Mouse (Mus musculus) limb, embryonic 14.5 days (tissue): ENCODE results near the gene Ciz1. TPM values are rescaled to one million over a fixed set of nuclear protein-coding genes. Genes with fewer than 3 reads are reported as not detected.

Experiments
- ATAC-seq: fragments of 200-750 bp; cut with Nextera tagmentation; 2 replicates; pipeline ENCODE4 v1.8.0; 2017; ENCODE audit warnings: low read depth, moderate number of reproducible peaks, moderate TSS enrichment; ENCODE audit not compliant: low FRiP score
- DNase-seq: peaks from one replicate; pipeline ENCODE4 v3.0.0-alpha.2; 2015; ENCODE audit warnings: low spot score
- H3K27ac ChIP-seq: fragments of 300-500 bp; sonication (generic); replicated peaks from 2 replicates; pipeline ENCODE4 v1.5.1; 2014; ENCODE audit warnings: low read depth, mild to moderate bottlenecking, low read length, moderate library complexity, mixed read lengths
- H3K27me3 ChIP-seq: fragments of 300-500 bp; sonication (generic); 2 replicates; pipeline ENCODE4 v1.6.1; 2014; ENCODE audit warnings: low read length, mixed read lengths; ENCODE audit not compliant: control insufficient read depth, insufficient read depth
- H3K36me3 ChIP-seq: fragments of 300-500 bp; sonication (generic); 2 replicates; pipeline ENCODE4 v1.6.1; 2014; ENCODE audit warnings: mild to moderate bottlenecking, low read length, moderate library complexity, mixed read lengths; ENCODE audit not compliant: control insufficient read depth, insufficient read depth
- H3K4me1 ChIP-seq: fragments of 300-500 bp; sonication (generic); 2 replicates; pipeline ENCODE4 v1.6.1; 2014; ENCODE audit warnings: antibody characterized with exemption, low read length, mixed read lengths; ENCODE audit not compliant: control insufficient read depth, insufficient read depth
- H3K4me2 ChIP-seq: fragments of 300-500 bp; sonication (generic); replicated peaks from 2 replicates; pipeline ENCODE4 v1.6.1; 2014; ENCODE audit warnings: low read depth, mild to moderate bottlenecking, low read length, moderate library complexity; ENCODE audit not compliant: severe bottlenecking
- H3K4me3 ChIP-seq: fragments of 300-500 bp; sonication (generic); replicated peaks from 2 replicates; pipeline ENCODE4 v1.5.1; 2014; ENCODE audit warnings: low read length
- H3K9ac ChIP-seq: fragments of 300-500 bp; sonication (generic); 2 replicates; pipeline ENCODE4 v1.6.1; 2014; ENCODE audit warnings: mild to moderate bottlenecking, low read depth, low read length, moderate library complexity; ENCODE audit not compliant: severe bottlenecking
- H3K9me3 ChIP-seq: fragments of 300-500 bp; sonication (generic); 2 replicates; pipeline ENCODE4 v1.6.1; 2016; ENCODE audit warnings: low read length; ENCODE audit not compliant: control insufficient read depth
- POLR2A ChIP-seq: fragments of 200-500 bp; IDR thresholded peaks from 2 replicates; pipeline ENCODE4 v1.8.0; 2012; ENCODE audit warnings: inconsistent platforms, mild to moderate bottlenecking, moderate library complexity, borderline replicate concordance; ENCODE audit not compliant: insufficient read depth, insufficient read length; ENCODE audit errors: extremely low read depth
- WGBS: fragments of 180-500 bp; shearing (Covaris S2); extraction: QIAGEN DNeasy Blood & Tissue Kit; methylation state at CpG from one replicate; pipeline ENCODE4 v1.1.7; 2014; 5-methylcytosine and 5-hydroxymethylcytosine counted together
- polyA plus RNA-seq, 2 experiments: library from polyadenylated mRNA; depleted of rRNA in 1 of 2; stranded (reverse) in 1 of 2; unstranded in 1 of 2; fragments of >200 nt; fragmentation: Nextera tagmentation in 1 of 2; extraction: Ambion mirVana in 1 of 2; gene quantifications; 2 replicates each; pipeline versions ENCODE4 v1.2.1 to v1.2.3; 2012 to 2014

The Ciz1 gene
- polyA plus RNA-seq, 2 experiments = 46.5 to 196 TPM

- no peak for TF ChIP-seq POLR2A
- DNase-seq (peak; percentile 42), ATAC-seq (no peak)
- Histone ChIP-seq H3K27me3 (no peaks in the 10 kb centered on the region), H3K27ac (peak overlapping the region; percentile 91), H3K4me1 (peaks cover 7% of the 10 kb centered on the region), H3K9me3 (no peaks in the 10 kb centered on the region), H3K4me2 (peak overlapping the region; percentile 66), H3K4me3 (peak overlapping the region; percentile 83), H3K9ac (peak overlapping the region; percentile 76), H3K36me3 (peaks cover 7% of the 10 kb centered on the region; the same call in 1 of the 2 replicates)
- 6% methylated on average over 8 of the region's 8 CpGs for WGBS
Measured at GRCm38 (mm10) chr2:32394973-32395372, 42.8 kb downstream of the Ciz1 start.

- Histone ChIP-seq H3K27ac (peak within 1 kb of the TSS; percentile 91), H3K27me3 (no peaks in the 10 kb centered on the region), H3K36me3 (peaks cover 12% of the 10 kb centered on the region), H3K4me1 (peaks cover 7% of the 10 kb centered on the region), H3K4me2 (peak within 1 kb of the TSS; percentile 66), H3K4me3 (peak within 1 kb of the TSS; percentile 83), H3K9me3 (no peaks in the 10 kb centered on the region), H3K9ac (peak within 1 kb of the TSS; percentile 76)
- no peak for TF ChIP-seq POLR2A
- DNase-seq (peak; percentile 86), ATAC-seq (peak; percentile 94)
- 2% methylated on average over 31 of the region's 31 CpGs for WGBS
Measured at GRCm38 (mm10) chr2:32395484-32395945, 43.4 kb downstream of the Ciz1 start, which contains the start of gene Ptges2. Gene Ptges2, plus strand, starts transcription at chr2:32395896.

GRCm38 (mm10) chr2:32395946-32396621 is 44.0 kb downstream of the Ciz1 start:
- H3K27me3 ChIP-seq = no peaks in the 10 kb centered on the region
- H3K9me3 ChIP-seq = no peaks in the 10 kb centered on the region
- no peak for TF ChIP-seq POLR2A
- DNase-seq = peak; percentile 93
- peak overlapping the region; percentile 91 for H3K27ac ChIP-seq
- WGBS = under 1% methylated on average over 55 of the region's 59 CpGs
- peak overlapping the region; percentile 83 for H3K4me3 ChIP-seq
- H3K4me2 ChIP-seq = peak overlapping the region; percentile 66
- peaks cover 18% of the 10 kb centered on the region for H3K36me3 ChIP-seq
- peak overlapping the region; percentile 76 for H3K9ac ChIP-seq
- peaks cover 7% of the 10 kb centered on the region for H3K4me1 ChIP-seq
- ATAC-seq = peak; percentile 92

GRCm38 (mm10) chr2:32396695-32397094 is 44.6 kb downstream of the Ciz1 start:
- no peaks in the 10 kb centered on the region for H3K9me3 ChIP-seq
- H3K36me3 ChIP-seq = peaks cover 22% of the 10 kb centered on the region
- peak overlapping the region; percentile 83 for H3K4me3 ChIP-seq
- no peak overlapping the region for H3K27ac ChIP-seq
- no peak for TF ChIP-seq POLR2A
- ATAC-seq (no peak), DNase-seq (no peak)
- peak overlapping the region; percentile 66 for H3K4me2 ChIP-seq
- under 1% methylated on average over 15 of the region's 15 CpGs for WGBS
- no peaks in the 10 kb centered on the region for H3K27me3 ChIP-seq
- H3K4me1 ChIP-seq = peaks cover 7% of the 10 kb centered on the region
- H3K9ac ChIP-seq = peak overlapping the region; percentile 76

- Histone ChIP-seq H3K4me3 (no peak overlapping the region), H3K27ac (no peak overlapping the region), H3K9ac (no peak overlapping the region), H3K27me3 (no peaks in the 10 kb centered on the region), H3K4me2 (no peak overlapping the region), H3K4me1 (peaks cover 13% of the 10 kb centered on the region), H3K36me3 (peaks cover 34% of the 10 kb centered on the region), H3K9me3 (no peaks in the 10 kb centered on the region)
- 34% methylated on average over 2 of the region's 2 CpGs for WGBS
- DNase-seq (peak; percentile 97), ATAC-seq (no peak)
- no peak for TF ChIP-seq POLR2A
Measured at GRCm38 (mm10) chr2:32404663-32405062, 52.5 kb downstream of the Ciz1 start.
